Mouse (Mus musculus) midbrain, postnatal 0 days (tissue): ENCODE results near the gene Kcnh7. TPM values are rescaled to one million over a fixed set of nuclear protein-coding genes. Genes with fewer than 3 reads are reported as not detected.

ENCODE experiments used
- ATAC-seq: fragments of 200-750 bp; cut with Nextera tagmentation; 2 replicates; pipeline ENCODE4 v1.8.0; 2017; ENCODE audit warnings: moderate number of reproducible peaks, mild to moderate bottlenecking, moderate TSS enrichment, moderate library complexity; ENCODE audit not compliant: low FRiP score
- DNase-seq: peaks from one replicate; pipeline ENCODE4 v3.0.0-alpha.2; 2015; ENCODE audit warnings: low spot score
- H3K27ac ChIP-seq: fragments of 300-500 bp; sonication (generic); 2 replicates; pipeline ENCODE4 v1.5.1; 2014; ENCODE audit warnings: low read depth, mild to moderate bottlenecking, low read length, mixed read lengths
- H3K27me3 ChIP-seq: fragments of 300-500 bp; sonication (generic); 2 replicates; pipeline ENCODE4 v1.6.1; 2014; ENCODE audit warnings: low read length, control low read depth, mixed read lengths; ENCODE audit not compliant: insufficient read depth
- H3K36me3 ChIP-seq: fragments of 300-500 bp; sonication (generic); 2 replicates; pipeline ENCODE4 v1.6.1; 2014; ENCODE audit warnings: low read length, control low read depth, mixed read lengths; ENCODE audit not compliant: insufficient read depth
- H3K4me1 ChIP-seq: fragments of 300-500 bp; sonication (generic); 2 replicates; pipeline ENCODE4 v1.6.1; 2014; ENCODE audit warnings: mild to moderate bottlenecking, control low read depth, antibody characterized with exemption, low read length, mixed read lengths; ENCODE audit not compliant: insufficient read depth
- H3K4me2 ChIP-seq: fragments of 300-500 bp; sonication (generic); 2 replicates; pipeline ENCODE4 v1.6.1; 2014; ENCODE audit warnings: low read depth, mild to moderate bottlenecking, low read length, mixed read lengths; ENCODE audit not compliant: poor library complexity, severe bottlenecking
- H3K4me3 ChIP-seq: fragments of 300-500 bp; sonication (generic); 2 replicates; pipeline ENCODE4 v1.5.1; 2014; ENCODE audit warnings: low read depth, mild to moderate bottlenecking, low read length, moderate library complexity
- H3K9ac ChIP-seq: fragments of 300-500 bp; sonication (generic); replicated peaks from 2 replicates; pipeline ENCODE4 v1.6.1; 2014; ENCODE audit warnings: mild to moderate bottlenecking, low read length, moderate library complexity, mixed read lengths; ENCODE audit not compliant: poor library complexity, severe bottlenecking
- H3K9me3 ChIP-seq: fragments of 300-500 bp; sonication (generic); 2 replicates; pipeline ENCODE4 v1.6.1; 2016; ENCODE audit warnings: low read length, control low read depth
- CTCF ChIP-seq: IDR thresholded peaks from 2 replicates; pipeline ENCODE4 v1.5.1; 2016; ENCODE audit warnings: antibody characterized with exemption, mild to moderate bottlenecking
- WGBS: fragments of 180-500 bp; shearing (Covaris S2); extraction: QIAGEN DNeasy Blood & Tissue Kit; methylation state at CpG from one replicate; pipeline ENCODE4 v1.1.7; 2014; 5-methylcytosine and 5-hydroxymethylcytosine counted together
- polyA plus RNA-seq: library from polyadenylated mRNA; unstranded; fragments of >200 nt; fragmentation: Nextera tagmentation; extraction: Ambion mirVana; gene quantifications from 2 replicates; pipeline ENCODE4 v1.2.1, GENCODE M21; 2015
- total RNA-seq: library from RNA; depleted of rRNA; stranded (reverse); fragments of >200 nt; gene quantifications from 2 replicates; pipeline ENCODE4 v1.2.3, GENCODE M21; 2014

The Kcnh7 gene
- total and polyA plus RNA-seq, 2 experiments from 2014 or later = 8.6 to 10.5 TPM

- WGBS = 57% methylated on average over 4 of the region's 4 CpGs
- H3K9me3 ChIP-seq = no peaks in the 10 kb centered on the region
Measured at GRCm38 (mm10) chr2:62923803-62924202, 260.3 kb downstream of the Kcnh7 start.

GRCm38 (mm10) chr2:62907688-62908087 is 276.4 kb downstream of the Kcnh7 start:
- WGBS = 84% methylated on average over 3 of the region's 3 CpGs
- no peak overlapping the region for H3K27ac ChIP-seq
- no peak overlapping the region for H3K4me2 ChIP-seq
- H3K27me3 ChIP-seq = no peaks in the 10 kb centered on the region
- no peak overlapping the region for H3K9ac ChIP-seq
- no peaks in the 10 kb centered on the region for H3K4me1 ChIP-seq
- H3K9me3 ChIP-seq = no peaks in the 10 kb centered on the region
- no peak for DNase-seq
- no peak for ATAC-seq
- H3K36me3 ChIP-seq = no peaks in the 10 kb centered on the region
- H3K4me3 ChIP-seq = no peak overlapping the region
- no peak for TF ChIP-seq CTCF

More at GRCm38 (mm10) chr2:62923803-62924202, 260.3 kb downstream of the Kcnh7 start:
- Histone ChIP-seq H3K4me2 (no peak overlapping the region), H3K4me3 (no peak overlapping the region), H3K27me3 (no peaks in the 10 kb centered on the region), H3K4me1 (no peaks in the 10 kb centered on the region), H3K9ac (no peak overlapping the region), H3K27ac (no peak overlapping the region), H3K36me3 (no peaks in the 10 kb centered on the region)
- no peak for DNase-seq
- ATAC-seq = no peak
- TF ChIP-seq CTCF = no peak

DNA sequence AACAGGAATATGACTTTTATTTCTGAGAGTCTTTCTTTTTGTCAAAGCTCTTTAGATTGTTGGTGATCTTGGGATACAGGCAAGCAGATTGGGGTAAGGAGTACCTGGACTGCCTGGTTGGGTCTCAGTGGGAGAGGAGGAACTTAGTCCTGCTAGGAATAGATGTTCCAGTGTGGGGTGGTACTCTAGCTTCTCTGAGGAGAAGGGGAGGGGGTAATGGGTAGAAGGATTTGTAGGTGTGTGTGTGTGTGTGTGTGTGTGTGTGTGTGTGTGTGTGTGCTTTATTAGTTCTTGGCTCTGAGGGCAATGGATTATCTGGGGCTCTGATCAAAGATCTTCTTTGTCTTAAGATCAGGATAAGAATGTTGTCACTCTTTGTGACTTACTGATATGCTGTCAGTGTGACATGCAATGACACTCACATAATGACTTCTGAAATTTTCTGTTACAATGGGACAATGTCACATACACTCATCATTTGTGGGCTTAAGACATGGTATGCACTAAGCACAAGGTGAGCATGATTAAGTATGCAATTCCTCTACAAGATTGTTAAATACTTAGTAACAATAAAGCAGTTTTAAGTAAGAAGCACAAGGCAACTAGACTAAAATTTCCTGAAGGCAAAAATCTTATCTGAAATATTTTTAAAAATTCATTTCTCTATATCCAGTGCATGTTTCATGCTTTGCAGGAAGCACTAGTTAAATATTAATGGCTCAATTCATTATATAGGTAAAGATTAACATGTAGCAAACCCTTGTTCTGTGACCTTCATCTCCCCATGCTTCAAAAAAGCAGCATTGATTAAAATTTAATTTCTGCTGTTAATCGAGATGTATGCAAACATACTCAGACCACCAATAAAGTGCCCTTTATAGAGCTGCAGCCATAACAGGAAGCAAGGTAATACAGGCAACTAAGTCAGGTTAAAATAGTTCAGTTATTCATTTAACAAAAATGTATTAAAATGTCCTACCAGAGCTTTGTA is 281.4 kb downstream of the Kcnh7 start:
- Histone ChIP-seq H3K27ac (no peak overlapping the region), H3K9ac (no peak overlapping the region), H3K27me3 (no peaks in the 10 kb centered on the region), H3K4me3 (no peak overlapping the region), H3K4me2 (no peak overlapping the region), H3K4me1 (no peaks in the 10 kb centered on the region), H3K9me3 (no peaks in the 10 kb centered on the region), H3K36me3 (no peaks in the 10 kb centered on the region)
- DNase-seq (no peak), ATAC-seq (no peak)
- WGBS = 43% methylated on average over 1 of the region's 1 CpGs
- no peak for TF ChIP-seq CTCF

DNA sequence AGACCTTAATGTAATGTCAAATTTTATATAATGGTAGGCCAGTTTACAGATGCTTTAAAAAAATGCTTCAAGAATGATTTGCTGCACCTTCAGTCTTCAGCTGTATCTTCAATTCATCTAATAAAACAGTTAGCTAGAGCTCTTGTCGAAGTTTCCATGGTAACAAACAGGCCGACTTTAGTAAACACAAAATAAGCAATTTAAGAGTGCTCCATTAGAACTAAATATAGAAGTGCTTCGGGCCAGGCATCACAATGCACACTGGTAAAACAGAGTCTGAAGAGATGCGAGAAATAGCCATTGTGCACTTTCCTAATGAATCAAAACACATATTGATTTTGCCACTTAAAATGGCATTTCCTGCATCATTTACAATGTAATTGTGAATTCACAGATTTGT is 305.3 kb downstream of the Kcnh7 start:
- no peak overlapping the region for H3K4me3 ChIP-seq
- H3K9me3 ChIP-seq = no peaks in the 10 kb centered on the region
- no peaks in the 10 kb centered on the region for H3K4me1 ChIP-seq
- no peak overlapping the region for H3K9ac ChIP-seq
- no peaks in the 10 kb centered on the region for H3K27me3 ChIP-seq
- no peak overlapping the region for H3K4me2 ChIP-seq
- H3K36me3 ChIP-seq = no peaks in the 10 kb centered on the region
- WGBS = 62% methylated on average over 4 of the region's 4 CpGs
- DNase-seq (peak; percentile 31), ATAC-seq (no peak)
- TF ChIP-seq CTCF = no peak
- no peak overlapping the region for H3K27ac ChIP-seq

DNA sequence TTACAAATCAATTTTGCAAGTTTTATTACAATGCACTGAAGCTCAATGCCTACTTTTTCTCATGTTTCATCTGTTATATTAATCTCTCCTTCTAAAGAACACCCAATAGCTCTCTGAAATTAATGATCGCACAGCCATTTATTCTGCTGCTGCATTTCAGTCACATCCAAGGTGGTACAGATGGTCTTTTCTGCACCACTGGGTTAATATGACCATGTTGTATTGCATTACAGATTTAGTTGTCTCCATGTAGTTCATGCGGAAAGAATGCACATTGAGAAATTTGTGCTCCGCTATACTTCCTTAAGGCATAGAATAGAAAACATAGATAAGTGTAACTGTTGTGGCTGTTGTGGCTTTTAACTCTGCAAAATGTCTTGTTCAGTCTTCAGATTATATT is 328.7 kb downstream of the Kcnh7 start:
- peak; percentile 64 for DNase-seq
- Histone ChIP-seq H3K4me1 (no peaks in the 10 kb centered on the region), H3K4me2 (no peak overlapping the region), H3K27me3 (no peaks in the 10 kb centered on the region), H3K9me3 (no peaks in the 10 kb centered on the region), H3K27ac (no peak overlapping the region), H3K9ac (no peak overlapping the region), H3K4me3 (no peak overlapping the region), H3K36me3 (no peaks in the 10 kb centered on the region)
- no peak for TF ChIP-seq CTCF
- 86% methylated on average over 3 of the region's 3 CpGs for WGBS
- no peak for ATAC-seq

- ATAC-seq (no peak), DNase-seq (peak; percentile 39)
- Histone ChIP-seq H3K36me3 (no peaks in the 10 kb centered on the region), H3K9ac (no peak overlapping the region), H3K27me3 (no peaks in the 10 kb centered on the region), H3K9me3 (no peaks in the 10 kb centered on the region), H3K27ac (no peak overlapping the region), H3K4me1 (no peaks in the 10 kb centered on the region), H3K4me2 (no peak overlapping the region), H3K4me3 (no peak overlapping the region)
- no peak for TF ChIP-seq CTCF
- WGBS = 85% methylated on average over 1 of the region's 1 CpGs
Measured at GRCm38 (mm10) chr2:62842630-62843029, 341.5 kb downstream of the Kcnh7 start.
